Mouse (Mus musculus): ENCODE measurements around the gene Sprr2a2.
"Not testable (repeated sequence)": the region's sequence is repeated elsewhere in the genome, so short reads cannot be mapped to it uniquely, and the experiment has no call there.

DNA sequence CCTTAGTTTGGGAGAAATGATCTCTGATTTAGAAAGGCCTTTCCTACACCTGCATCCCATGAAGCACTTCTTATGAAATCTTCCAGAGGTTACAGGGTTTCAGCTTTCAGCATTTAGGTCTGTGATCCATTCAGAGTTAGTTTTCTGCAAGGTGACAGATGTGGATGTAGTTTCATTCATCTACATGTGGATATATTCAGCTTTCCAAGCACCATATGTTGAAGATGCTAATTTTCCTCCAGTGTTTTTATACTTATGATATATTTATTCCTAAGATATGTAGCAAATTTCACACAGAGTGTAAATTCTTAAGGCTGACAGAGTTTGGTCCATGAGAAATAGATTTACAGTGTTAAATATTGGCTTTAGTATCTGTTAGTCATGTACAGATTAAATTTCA lies 23.0 kb downstream of the Sprr2a2 start:
- TF ChIP-seq CTCF (IDR thresholded peaks at IDR 0.05; ENCODE audit: control insufficient read depth, insufficient read depth, low read length); POLR2A (IDR thresholded peaks at IDR 0.05; ENCODE audit: borderline replicate concordance, control insufficient read depth, low read depth, low read length): not testable (repeated sequence)

Measured in bone marrow, adult 2 months (tissue).